24 mouse cellular contexts compared by ENCODE assay signal in the genomic region with DNA sequence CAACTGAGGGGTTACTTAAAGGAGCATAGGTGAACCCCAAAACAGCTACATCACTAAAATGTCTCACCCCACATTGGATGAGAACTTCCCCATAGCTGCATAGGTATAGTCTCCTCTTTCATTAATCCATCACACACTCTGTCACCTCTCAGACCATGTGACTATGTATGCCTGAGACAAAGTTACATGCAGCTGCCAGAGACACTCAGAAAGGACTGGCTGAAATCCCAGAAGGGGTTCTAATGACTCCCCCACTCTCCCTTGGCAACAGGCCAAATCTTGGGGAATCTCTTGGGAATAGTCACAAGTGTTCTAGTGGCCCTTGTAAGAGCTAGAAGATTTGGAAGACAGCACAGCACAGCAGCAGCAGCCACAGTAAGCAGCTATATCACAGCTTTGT. TPM values are rescaled to one million over a fixed set of nuclear protein-coding genes. Genes with fewer than 3 reads are reported as not detected.
DNase-seq lines count a peak whose midpoint lies in the region; ATAC-seq and TF ChIP-seq lines count a peak whose summit lies in the region.
"Had no signal": no experiment of that assay in that cellular context is flagged by ENCODE, and none has a peak within 500 bp of the region (broad histone marks: within the 10 kb centered on the region; RNA-seq: fewer than 3 reads in every experiment).

No protein-coding gene starts in this region.

- no peak for ATAC-seq in forebrain, embryonic 14.5 days
- no peak for ATAC-seq in forebrain, embryonic 15.5 days (replicated peaks)
- peak; percentile 58; the same call in 1 of the 2 replicates for ATAC-seq in lung, embryonic 15.5 days (ENCODE audit: borderline replicate concordance, extremely low read depth, low FRiP score, low TSS enrichment)
- ATAC-seq: intestine, embryonic 15.5 days; Patski had no signal

- no peak for TF ChIP-seq POLR2A in MEL (IDR thresholded peaks at IDR 0.05; ENCODE audit: control insufficient read depth in 1 of 2, insufficient read depth in 1 of 2, low read depth in 1 of 2, low read length in 2 of 2, poor library complexity in 1 of 2)

- no peaks in the 10 kb centered on the region for H3K4me1 ChIP-seq in forebrain, embryonic 14.5 days (ENCODE audit: control insufficient read depth, insufficient read depth, low read length)
- no peaks in the 10 kb centered on the region for H3K4me1 ChIP-seq in forebrain, embryonic 15.5 days
- no peaks in the 10 kb centered on the region for H3K4me1 ChIP-seq in lung, embryonic 15.5 days
- H3K4me1 ChIP-seq in MEL (ENCODE audit: control insufficient read depth in 1 of 2, insufficient read depth in 2 of 2, low read length in 2 of 2) = peaks cover 14 to 30% of the 10 kb centered on the region in 2 experiments
- H3K4me1 ChIP-seq: heart, embryonic 15.5 days; intestine, embryonic 15.5 days; limb, embryonic 15.5 days; neural tube, embryonic 15.5 days had no signal

- H3K4me2 ChIP-seq in forebrain, embryonic 14.5 days (ENCODE audit: low read length) = no peak overlapping the region
- no peak overlapping the region for H3K4me2 ChIP-seq in forebrain, embryonic 15.5 days (replicated peaks)
- H3K4me2 ChIP-seq in lung, embryonic 15.5 days = no peak overlapping the region
- H3K4me2 ChIP-seq: heart, embryonic 15.5 days; hindbrain, embryonic 14.5 days; intestine, embryonic 15.5 days; limb, embryonic 15.5 days; neural tube, embryonic 15.5 days had no signal

- H3K27me3 ChIP-seq in forebrain, embryonic 14.5 days (replicated peaks; ENCODE audit: control insufficient read depth, insufficient read depth, low read length) = no peaks in the 10 kb centered on the region
- no peaks in the 10 kb centered on the region for H3K27me3 ChIP-seq in forebrain, embryonic 15.5 days
- H3K27me3 ChIP-seq in lung, embryonic 15.5 days = no peaks in the 10 kb centered on the region
- H3K27me3 ChIP-seq in MEL (ENCODE audit: control insufficient read depth in 1 of 2, insufficient read depth in 2 of 2, low read length in 2 of 2) = no peaks in the 10 kb centered on the region
- H3K27me3 ChIP-seq: heart, embryonic 15.5 days; intestine, embryonic 15.5 days; limb, embryonic 15.5 days; neural tube, embryonic 15.5 days had no signal

- peaks cover 40% of the 10 kb centered on the region for H3K79me2 ChIP-seq in MEL (ENCODE audit: control insufficient read depth, insufficient read depth, low read length, poor library complexity)

- no peaks in the 10 kb centered on the region for H3K36me3 ChIP-seq in forebrain, embryonic 14.5 days (ENCODE audit: control insufficient read depth, insufficient read depth, low read length)
- no peaks in the 10 kb centered on the region for H3K36me3 ChIP-seq in forebrain, embryonic 15.5 days
- H3K36me3 ChIP-seq in lung, embryonic 15.5 days = no peaks in the 10 kb centered on the region
- peaks cover 6 to 38% of the 10 kb centered on the region in 2 experiments for H3K36me3 ChIP-seq in MEL (ENCODE audit: control insufficient read depth in 1 of 2, insufficient read depth in 2 of 2, low read length in 2 of 2)
- H3K36me3 ChIP-seq: heart, embryonic 15.5 days; intestine, embryonic 15.5 days; limb, embryonic 15.5 days; neural tube, embryonic 15.5 days had no signal

- no peaks in the 10 kb centered on the region for H3K9me3 ChIP-seq in forebrain, embryonic 14.5 days (replicated peaks; ENCODE audit: control insufficient read depth, low read length)
- no peaks in the 10 kb centered on the region for H3K9me3 ChIP-seq in forebrain, embryonic 15.5 days
- H3K9me3 ChIP-seq in lung, embryonic 15.5 days = no peaks in the 10 kb centered on the region
- no peaks in the 10 kb centered on the region for H3K9me3 ChIP-seq in MEL (replicated peaks; ENCODE audit: insufficient read depth, low read length)
- H3K9me3 ChIP-seq: heart, embryonic 15.5 days; intestine, embryonic 15.5 days; limb, embryonic 15.5 days; neural tube, embryonic 15.5 days had no signal

- peak; percentile 23 for DNase-seq in forebrain, embryonic 14.5 days (ENCODE audit: low spot score)
- no peak for DNase-seq in lung, postnatal 36 days
- peak; percentile 47 for DNase-seq in A20 (ENCODE audit: low read depth, low spot score)
- DNase-seq in MEL (ENCODE audit: low read depth, low spot score) = peak; percentile 47
- no peak for DNase-seq in adrenal gland, adult 8-10 months
- DNase-seq in thymus, postnatal 4 days = no peak
- DNase-seq: adrenal gland, postnatal 14 days; cerebellum, adult 9-10 months; heart, postnatal 36 days; kidney, adult 9 months; kidney, postnatal 36 days; layer of hippocampus, postnatal 36 days; lung, postnatal 14 days; right cerebral cortex, adult 18-20 months had no signal

- H3K27ac ChIP-seq in forebrain, embryonic 14.5 days (ENCODE audit: low read depth, low read length) = no peak overlapping the region
- no peak overlapping the region for H3K27ac ChIP-seq in forebrain, embryonic 15.5 days (replicated peaks)
- H3K27ac ChIP-seq in lung, embryonic 15.5 days = no peak overlapping the region
- no peak overlapping the region; the same call in 1 of the 2 replicates for H3K27ac ChIP-seq in MEL (ENCODE audit: control insufficient read depth, low read depth, low read length)
- H3K27ac ChIP-seq: heart, embryonic 15.5 days; hindbrain, embryonic 14.5 days; intestine, embryonic 15.5 days; limb, embryonic 15.5 days; liver, embryonic 14.5 days; neural tube, embryonic 15.5 days had no signal

- no peak for TF ChIP-seq CTCF in MEL (IDR thresholded peaks at IDR 0.05 in 2 of 3, conservative IDR thresholded peaks at IDR 0.05 in 1 of 3; ENCODE audit: control insufficient read depth in 1 of 3, insufficient read depth in 1 of 3, low read depth in 2 of 3, low read length in 3 of 3, poor library complexity in 1 of 3, severe bottlenecking in 1 of 3)

- no peak for TF ChIP-seq EP300 in MEL (IDR thresholded peaks at IDR 0.05; ENCODE audit: low read depth in 1 of 2, low read length in 2 of 2)

- TF ChIP-seq RAD21 in MEL (IDR thresholded peaks at IDR 0.05; ENCODE audit: low read depth, low read length) = no peak

- no peak overlapping the region for H3K4me3 ChIP-seq in forebrain, embryonic 14.5 days (ENCODE audit: low read depth, low read length)
- no peak overlapping the region for H3K4me3 ChIP-seq in forebrain, embryonic 15.5 days
- no peak overlapping the region for H3K4me3 ChIP-seq in lung, embryonic 15.5 days
- peak overlapping the region in 1 of 2 experiments; percentile 67; a peak in 2 of 4 replicates for H3K4me3 ChIP-seq in MEL (ENCODE audit: control insufficient read depth in 1 of 2, insufficient read depth in 1 of 2, low read depth in 2 of 2, low read length in 2 of 2)
- H3K4me3 ChIP-seq: intestine, embryonic 15.5 days; limb, embryonic 15.5 days; neural tube, embryonic 15.5 days had no signal

- no peak overlapping the region for H3K9ac ChIP-seq in forebrain, embryonic 14.5 days (ENCODE audit: low read length)
- no peak overlapping the region for H3K9ac ChIP-seq in forebrain, embryonic 15.5 days (replicated peaks)
- H3K9ac ChIP-seq in lung, embryonic 15.5 days = no peak overlapping the region
- H3K9ac ChIP-seq in MEL (ENCODE audit: control insufficient read depth, low read depth, low read length, poor library complexity, severe bottlenecking) = peak overlapping the region; percentile 85
- H3K9ac ChIP-seq: heart, embryonic 15.5 days; hindbrain, embryonic 14.5 days; intestine, embryonic 15.5 days; limb, embryonic 15.5 days; liver, embryonic 14.5 days; neural tube, embryonic 15.5 days had no signal

TF ChIP-seq in MEL, 35 proteins besides CTCF, POLR2A, EP300 and RAD21:
- TF ChIP-seq USF1 (IDR thresholded peaks at IDR 0.05; ENCODE audit: low read depth, low read length) = peak; percentile 58
- no peak for TF ChIP-seq ZKSCAN1 (IDR thresholded peaks at IDR 0.05; ENCODE audit: low read depth, low read length)
- 0 out of 2 replicates have a peak, but pooled peaks have one; percentile 42 for TF ChIP-seq CHD1 (IDR thresholded peaks at IDR 0.05; ENCODE audit: low read depth, low read length)
- TF ChIP-seq MAZ (IDR thresholded peaks at IDR 0.05; ENCODE audit: low read depth, low read length) = no peak

RNA-seq across cellular contexts. Expression of gene Dock2, which starts 1.2 kb away (rescaled TPM):
- 0.37 and 0.47 TPM in 2 replicates for polyA plus RNA-seq in forebrain, embryonic 14.5 days (2014; fragmentation: Nextera tagmentation; extraction: Ambion mirVana)
- 0.47 and 0.51 TPM in 2 replicates for polyA plus RNA-seq in forebrain, embryonic 15.5 days (2015; fragmentation: Nextera tagmentation; extraction: Ambion mirVana)
- 1.2 and 2.1 TPM in 2 replicates for polyA plus RNA-seq in lung, embryonic 15.5 days (2015; fragmentation: Nextera tagmentation; extraction: Ambion mirVana)
- total RNA-seq in MEL (2012; rRNA removed) = 56.3 and 60.9 TPM in 2 replicates
- 100 to 1,000 TPM in 1 of 2 experiments, 10 to 100 TPM in 1; 77.9 to 101 TPM for polyA plus RNA-seq in MEL (2012; ENCODE audit: insufficient read depth in 1 of 2, insufficient read length in 2 of 2, low read depth in 1 of 2, low replicate concordance in 2 of 2, missing spikeins in 1 of 2)
- 1 to 10 TPM; 2.8 to 6.6 (median 4.8) TPM for total RNA-seq in adrenal gland, adult 8-10 months (2022)
- polyA plus RNA-seq: Patski had no signal

RNA-seq across cellular contexts. Expression of gene Spdl1, which starts 48.6 kb away (rescaled TPM):
- polyA plus RNA-seq in forebrain, embryonic 14.5 days (2014; fragmentation: Nextera tagmentation; extraction: Ambion mirVana) = 10.2 and 11.4 TPM in 2 replicates
- 8.0 and 9.1 TPM in 2 replicates for polyA plus RNA-seq in forebrain, embryonic 15.5 days (2015; fragmentation: Nextera tagmentation; extraction: Ambion mirVana)
- 22.9 and 24.2 TPM in 2 replicates for polyA plus RNA-seq in lung, embryonic 15.5 days (2015; fragmentation: Nextera tagmentation; extraction: Ambion mirVana)
- total RNA-seq in MEL (2012; rRNA removed) = 35.5 and 36.3 TPM in 2 replicates
- polyA plus RNA-seq in MEL (2012; ENCODE audit: insufficient read depth in 1 of 2, insufficient read length in 2 of 2, low read depth in 1 of 2, low replicate concordance in 2 of 2, missing spikeins in 1 of 2) = 10 to 100 TPM in 1 of 2 experiments, not detected in 1; 24.2 TPM
- total RNA-seq in adrenal gland, adult 8-10 months (2022) = 1 to 10 TPM in 1 of 4 experiments, under 1 TPM in 3; 0.58 to 1.4 (median 0.72) TPM
- total RNA-seq: gastrocnemius, adult 18-20 months had no signal

Comparison
In these comparisons a context has a peak if more than half of its experiments do, and no peak if none do; other contexts are left out.
1. DNase-seq: peak in forebrain, embryonic 14.5 days (single experiment), A20 (single experiment) and MEL (single experiment); none in lung, postnatal 36 days (single experiment), adrenal gland, adult 8-10 months (single experiment) and thymus, postnatal 4 days (single experiment).
2. RNA of gene Dock2, which starts 1.2 kb away (polyA plus RNA-seq): 77.9 to 101 TPM in MEL; 1.2 to 2.1 TPM in lung, embryonic 15.5 days, 0.47 to 0.51 TPM in forebrain, embryonic 15.5 days and 0.37 to 0.47 TPM in forebrain, embryonic 14.5 days; every median in the first group is over 10 times any median in the second.